Mouse (Mus musculus) brain, embryonic 14.5 days (tissue): ENCODE results near the gene Sat2.

Experiments used
- CTCF ChIP-seq: fragments of 200-500 bp; IDR thresholded peaks from 2 replicates; pipeline ENCODE4 v1.5.1; 2012; ENCODE audit warnings: inconsistent platforms, mild to moderate bottlenecking, moderate library complexity, borderline replicate concordance; ENCODE audit not compliant: insufficient read depth, insufficient read length; ENCODE audit errors: extremely low read depth
- POLR2A ChIP-seq: fragments of 200-500 bp; IDR thresholded peaks from 2 replicates; pipeline ENCODE4 v1.6.1; 2012; ENCODE audit warnings: mild to moderate bottlenecking, inconsistent platforms, borderline replicate concordance; ENCODE audit not compliant: poor library complexity, insufficient read depth, insufficient read length, severe bottlenecking; ENCODE audit errors: extremely low read depth

DNA sequence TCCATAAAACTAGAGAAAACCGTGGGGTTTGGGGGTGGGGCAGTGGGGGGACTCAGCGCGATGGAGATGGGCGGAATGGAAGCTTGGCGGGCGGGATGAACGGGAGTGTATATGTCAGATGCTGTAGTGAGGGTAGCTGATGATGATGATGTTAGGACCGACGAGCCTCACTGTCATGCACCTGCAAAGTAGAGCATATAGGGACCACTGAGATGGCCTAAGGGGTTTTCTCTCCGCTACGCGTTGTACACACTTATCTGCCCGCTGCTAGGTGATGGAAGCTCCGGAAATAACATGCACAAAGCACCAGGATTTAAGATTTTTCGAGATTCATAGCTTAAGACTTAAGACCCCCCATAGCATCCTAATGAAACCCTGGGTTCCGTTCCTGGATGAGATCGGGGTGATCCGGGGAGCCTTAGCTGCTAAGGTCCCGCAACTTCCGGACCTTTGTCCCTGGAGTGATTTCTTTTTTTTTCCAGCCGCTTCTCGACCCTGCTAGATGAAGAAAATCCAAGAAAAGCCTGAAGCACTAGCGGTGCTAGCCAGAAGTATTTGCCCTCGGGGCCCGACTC is 41.2 kb upstream of the Sat2 start:
- TF ChIP-seq POLR2A, result no peak; the same call in 1 of the 2 replicates
- TF ChIP-seq CTCF, result no peak
